Mouse (Mus musculus) spleen, adult 18-20 months (tissue): ENCODE results near the gene Fam24b.

ENCODE experiments used
- DNase-seq, 2 experiments: peaks; one replicate each; pipeline ENCODE4 v3.0.0; 2022; ENCODE audit warnings: mixed read lengths in 2 of 2

The Fam24b gene

GRCm38 (mm10) chr7:131329416-131329815 is at the start of gene Fam24b:
Gene Fam24b (minus strand): TSS chr7:131329516.
- no peak for DNase-seq

- DNase-seq: no peak
These were observed 42.8 kb upstream of the Fam24b start for GRCm38 (mm10) chr7:131371880-131372651.

- DNase-seq: no peak
These were observed 42.1 kb upstream of the Fam24b start for GRCm38 (mm10) chr7:131371470-131371860.

- peak; percentile 75 to 87 for DNase-seq
These were observed 41.5 kb upstream of the Fam24b start, which contains the start of gene Pstk for GRCm38 (mm10) chr7:131370648-131371469. Gene Pstk (plus strand): TSS chr7:131371141.

GRCm38 (mm10) chr7:131364131-131364530 is 34.8 kb upstream of the Fam24b start:
- DNase-seq: no peak

GRCm38 (mm10) chr7:131362615-131363300 is 33.4 kb upstream of the Fam24b start, which contains the start of gene 2310057M21Rik:
Gene 2310057M21Rik (minus strand): TSS chr7:131362759.
- DNase-seq: peak; percentile 76 to 83

- DNase-seq: no peak
These were observed 32.9 kb upstream of the Fam24b start for GRCm38 (mm10) chr7:131362269-131362614.

- no peak for DNase-seq
These were observed 26.8 kb upstream of the Fam24b start for GRCm38 (mm10) chr7:131356105-131356504.

- DNase-seq: no peak
These were observed 16.7 kb upstream of the Fam24b start for GRCm38 (mm10) chr7:131345856-131346541.

- no peak for DNase-seq
These were observed 8.3 kb upstream of the Fam24b start for GRCm38 (mm10) chr7:131337502-131338068.

GRCm38 (mm10) chr7:131333564-131333963 is 4.2 kb upstream of the Fam24b start, which contains the start of gene Fam24a:
Gene Fam24a (plus strand): TSS chr7:131333864.
- no peak for DNase-seq

GRCm38 (mm10) chr7:131331688-131332087 is 2.4 kb upstream of the Fam24b start:
- no peak for DNase-seq

- DNase-seq: no peak
These were observed 2.3 kb downstream of the Fam24b start for GRCm38 (mm10) chr7:131327054-131327453.

GRCm38 (mm10) chr7:131322192-131322591 is 7.1 kb downstream of the Fam24b start, which contains the start of gene Cuzd1:
Gene Cuzd1 (minus strand): TSS chr7:131322292.
- DNase-seq: no peak

GRCm38 (mm10) chr7:131318340-131318739 is 11.0 kb downstream of the Fam24b start:
- no peak for DNase-seq

- no peak for DNase-seq
These were observed 11.7 kb downstream of the Fam24b start for GRCm38 (mm10) chr7:131317587-131317986.

GRCm38 (mm10) chr7:131314493-131314892 is 14.8 kb downstream of the Fam24b start:
- DNase-seq: no peak

GRCm38 (mm10) chr7:131306733-131307132 is 22.6 kb downstream of the Fam24b start:
- no peak for DNase-seq

- DNase-seq: no peak
These were observed 26.0 kb downstream of the Fam24b start for GRCm38 (mm10) chr7:131303340-131303739.

- no peak for DNase-seq
These were observed 32.2 kb downstream of the Fam24b start for GRCm38 (mm10) chr7:131297151-131297550.
